Mouse (Mus musculus) limb, embryonic 13.5 days (tissue): ENCODE results near the gene Lsamp. TPM values are rescaled to one million over a fixed set of nuclear protein-coding genes. Genes with fewer than 3 reads are reported as not detected.

ENCODE experiments used
- ATAC-seq: fragments of 200-750 bp; cut with Nextera tagmentation; 2 replicates; pipeline ENCODE4 v1.8.0; 2017; ENCODE audit warnings: low read depth, moderate number of reproducible peaks, moderate TSS enrichment; ENCODE audit not compliant: low FRiP score
- H3K27ac ChIP-seq: fragments of 300-500 bp; sonication (generic); 2 replicates; pipeline ENCODE4 v1.5.1; 2015; ENCODE audit warnings: inconsistent platforms, mild to moderate bottlenecking, moderate library complexity
- H3K27me3 ChIP-seq: fragments of 300-500 bp; sonication (generic); 2 replicates; pipeline ENCODE4 v1.6.1; 2015; ENCODE audit warnings: mild to moderate bottlenecking, inconsistent platforms
- H3K36me3 ChIP-seq: fragments of 300-500 bp; sonication (generic); 2 replicates; pipeline ENCODE4 v1.6.1; 2015; ENCODE audit warnings: inconsistent platforms, mild to moderate bottlenecking, moderate library complexity
- H3K4me1 ChIP-seq: fragments of 300-500 bp; sonication (generic); 2 replicates; pipeline ENCODE4 v1.6.1; 2015; ENCODE audit warnings: inconsistent platforms
- H3K4me2 ChIP-seq: fragments of 300-500 bp; sonication (generic); replicated peaks from 2 replicates; pipeline ENCODE4 v1.6.1; 2015; ENCODE audit warnings: inconsistent platforms, mild to moderate bottlenecking, moderate library complexity
- H3K4me3 ChIP-seq: fragments of 300-500 bp; sonication (generic); 2 replicates; pipeline ENCODE4 v1.5.1; 2015; ENCODE audit warnings: moderate library complexity, mild to moderate bottlenecking, inconsistent platforms
- H3K9ac ChIP-seq: fragments of 300-500 bp; sonication (generic); 2 replicates; pipeline ENCODE4 v1.6.1; 2015; ENCODE audit warnings: mild to moderate bottlenecking, inconsistent platforms
- H3K9me3 ChIP-seq: fragments of 300-500 bp; sonication (generic); 2 replicates; pipeline ENCODE4 v1.6.1; 2016; ENCODE audit warnings: inconsistent platforms
- WGBS: fragments of 180-500 bp; shearing (Covaris S2); methylation state at CpG from one replicate; pipeline ENCODE4 v1.1.7; 2015; 5-methylcytosine and 5-hydroxymethylcytosine counted together
- polyA plus RNA-seq: library from polyadenylated mRNA; unstranded; fragments of >200 nt; fragmentation: Nextera tagmentation; extraction: Ambion mirVana; gene quantifications from 2 replicates; pipeline ENCODE4 v1.2.1, GENCODE M21; 2015

Lsamp gene
- polyA plus RNA-seq, 1 experiment from 2014 or later: 11.3 TPM

GRCm38 (mm10) chr16:41787146-41787545, 1803.0 kb downstream of the Lsamp start:
- peak; percentile 51; the same call in 1 of the 2 replicates for ATAC-seq
- Histone ChIP-seq H3K9ac (no peak overlapping the region), H3K4me3 (no peak overlapping the region), H3K4me2 (no peak overlapping the region), H3K4me1 (0 out of 2 replicates have a peak, but pooled peaks cover 5% of the 10 kb centered on the region), H3K36me3 (no peaks in the 10 kb centered on the region), H3K9me3 (no peaks in the 10 kb centered on the region), H3K27me3 (no peaks in the 10 kb centered on the region), H3K27ac (no peak overlapping the region)
- 11% methylated on average over 1 of the region's 1 CpGs for WGBS

GRCm38 (mm10) chr16:41790016-41790415, 1805.9 kb downstream of the Lsamp start:
- no peak overlapping the region for H3K4me2 ChIP-seq
- no peak overlapping the region for H3K27ac ChIP-seq
- H3K36me3 ChIP-seq: no peaks in the 10 kb centered on the region
- no peaks in the 10 kb centered on the region for H3K27me3 ChIP-seq
- 87% methylated on average over 2 of the region's 2 CpGs for WGBS
- ATAC-seq: no peak
- H3K9ac ChIP-seq: no peak overlapping the region
- no peaks in the 10 kb centered on the region for H3K9me3 ChIP-seq
- no peak overlapping the region for H3K4me3 ChIP-seq
- 0 out of 2 replicates have a peak, but pooled peaks cover 5% of the 10 kb centered on the region for H3K4me1 ChIP-seq

DNA sequence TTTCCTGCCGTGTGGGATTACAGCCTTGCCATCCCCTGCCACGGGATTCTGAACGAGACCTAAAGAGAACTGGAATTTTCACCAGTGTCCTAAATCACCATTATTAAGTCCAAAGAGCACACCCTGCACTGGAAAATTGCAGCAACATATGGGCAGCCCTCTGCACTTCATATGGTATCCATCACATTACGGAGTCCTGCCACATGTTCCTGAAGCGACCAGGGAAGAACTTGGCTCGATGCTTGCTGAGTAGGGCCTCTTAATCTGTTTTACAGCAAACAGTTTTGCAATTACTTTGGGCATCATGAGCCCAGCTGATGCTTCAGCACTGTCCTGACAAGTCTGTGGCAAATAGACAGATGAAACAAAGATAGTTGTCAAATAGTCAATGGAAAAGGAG, 1836.2 kb downstream of the Lsamp start:
- peak; percentile 73 for ATAC-seq
- Histone ChIP-seq H3K9me3 (no peaks in the 10 kb centered on the region), H3K27me3 (no peaks in the 10 kb centered on the region), H3K9ac (no peak overlapping the region), H3K27ac (no peak overlapping the region), H3K36me3 (no peaks in the 10 kb centered on the region), H3K4me3 (no peak overlapping the region), H3K4me2 (no peak overlapping the region), H3K4me1 (no peaks in the 10 kb centered on the region)
- 38% methylated on average over 6 of the region's 6 CpGs for WGBS

- WGBS: 51% methylated on average over 5 of the region's 5 CpGs
- H3K36me3 ChIP-seq: no peaks in the 10 kb centered on the region
- H3K27me3 ChIP-seq: no peaks in the 10 kb centered on the region
- 0 out of 2 replicates have a peak, but pooled peaks cover 4% of the 10 kb centered on the region for H3K4me1 ChIP-seq
- no peak overlapping the region for H3K4me3 ChIP-seq
- no peak overlapping the region for H3K27ac ChIP-seq
- H3K9me3 ChIP-seq: no peaks in the 10 kb centered on the region
- no peak overlapping the region for H3K9ac ChIP-seq
- no peak overlapping the region for H3K4me2 ChIP-seq
- peak; percentile 24; the same call in 1 of the 2 replicates for ATAC-seq
Measured at GRCm38 (mm10) chr16:41826899-41827604, 1842.9 kb downstream of the Lsamp start.

DNA sequence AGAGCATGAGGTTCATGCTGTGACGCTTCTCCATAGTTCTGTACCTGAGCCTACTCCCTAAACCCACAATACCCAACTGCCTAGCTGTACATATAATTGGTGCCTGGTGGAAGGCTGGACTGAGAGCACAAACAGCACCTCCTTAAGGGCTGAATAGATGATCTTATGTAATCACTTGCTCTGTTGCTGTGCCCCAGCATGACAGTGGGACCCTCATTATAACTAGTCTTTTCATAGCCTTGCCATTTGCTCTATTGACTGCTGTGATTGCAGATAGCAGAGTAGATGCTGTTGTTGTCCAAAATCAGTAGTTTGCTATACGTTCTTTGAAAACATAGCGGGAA, 1843.4 kb downstream of the Lsamp start:
- Histone ChIP-seq H3K27ac (no peak overlapping the region), H3K4me1 (0 out of 2 replicates have a peak, but pooled peaks cover 4% of the 10 kb centered on the region), H3K9me3 (no peaks in the 10 kb centered on the region), H3K4me3 (no peak overlapping the region), H3K36me3 (no peaks in the 10 kb centered on the region), H3K9ac (no peak overlapping the region), H3K27me3 (no peaks in the 10 kb centered on the region), H3K4me2 (no peak overlapping the region)
- no peak for ATAC-seq
- 81% methylated on average over 3 of the region's 3 CpGs for WGBS

- WGBS: 76% methylated on average over 3 of the region's 3 CpGs
- no peak overlapping the region for H3K4me2 ChIP-seq
- H3K36me3 ChIP-seq: no peaks in the 10 kb centered on the region
- no peak overlapping the region for H3K9ac ChIP-seq
- H3K27ac ChIP-seq: no peak overlapping the region
- H3K4me1 ChIP-seq: no peaks in the 10 kb centered on the region
- no peaks in the 10 kb centered on the region for H3K27me3 ChIP-seq
- no peak overlapping the region for H3K4me3 ChIP-seq
- no peaks in the 10 kb centered on the region for H3K9me3 ChIP-seq
- no peak for ATAC-seq
Measured at GRCm38 (mm10) chr16:41834637-41835036, 1850.5 kb downstream of the Lsamp start.

- no peaks in the 10 kb centered on the region for H3K36me3 ChIP-seq
- no peaks in the 10 kb centered on the region for H3K9me3 ChIP-seq
- 56% methylated on average over 6 of the region's 6 CpGs for WGBS
- ATAC-seq: no peak
- no peaks in the 10 kb centered on the region for H3K4me1 ChIP-seq
- H3K9ac ChIP-seq: no peak overlapping the region
- no peak overlapping the region for H3K4me2 ChIP-seq
- H3K27ac ChIP-seq: no peak overlapping the region
- H3K4me3 ChIP-seq: no peak overlapping the region
- H3K27me3 ChIP-seq: no peaks in the 10 kb centered on the region
Measured at GRCm38 (mm10) chr16:41835745-41836144, 1851.6 kb downstream of the Lsamp start.

GRCm38 (mm10) chr16:41839751-41840404, 1855.7 kb downstream of the Lsamp start:
- Histone ChIP-seq H3K4me1 (no peaks in the 10 kb centered on the region), H3K9me3 (no peaks in the 10 kb centered on the region), H3K36me3 (no peaks in the 10 kb centered on the region), H3K27ac (no peak overlapping the region), H3K4me2 (no peak overlapping the region), H3K4me3 (no peak overlapping the region), H3K9ac (no peak overlapping the region), H3K27me3 (no peaks in the 10 kb centered on the region)
- no peak for ATAC-seq
- WGBS: 82% methylated on average over 2 of the region's 2 CpGs

- H3K9me3 ChIP-seq: no peaks in the 10 kb centered on the region
- WGBS: 90% methylated on average over 6 of the region's 6 CpGs
- H3K4me1 ChIP-seq: no peaks in the 10 kb centered on the region
- no peak overlapping the region for H3K4me3 ChIP-seq
- H3K27me3 ChIP-seq: no peaks in the 10 kb centered on the region
- no peak for ATAC-seq
- no peak overlapping the region for H3K27ac ChIP-seq
- H3K36me3 ChIP-seq: no peaks in the 10 kb centered on the region
- no peak overlapping the region for H3K9ac ChIP-seq
- H3K4me2 ChIP-seq: no peak overlapping the region
Measured at GRCm38 (mm10) chr16:41846903-41847302, 1862.7 kb downstream of the Lsamp start.

GRCm38 (mm10) chr16:41871917-41872593, 1887.9 kb downstream of the Lsamp start:
- H3K4me1 ChIP-seq: no peaks in the 10 kb centered on the region
- no peaks in the 10 kb centered on the region for H3K36me3 ChIP-seq
- H3K27me3 ChIP-seq: no peaks in the 10 kb centered on the region
- H3K27ac ChIP-seq: no peak overlapping the region
- ATAC-seq: no peak
- no peaks in the 10 kb centered on the region for H3K9me3 ChIP-seq
- no peak overlapping the region for H3K4me2 ChIP-seq
- no peak overlapping the region for H3K9ac ChIP-seq
- H3K4me3 ChIP-seq: no peak overlapping the region
- WGBS: 85% methylated on average over 6 of the region's 6 CpGs

GRCm38 (mm10) chr16:41888546-41889165, 1904.5 kb downstream of the Lsamp start:
- Histone ChIP-seq H3K27ac (no peak overlapping the region), H3K4me2 (no peak overlapping the region), H3K9ac (no peak overlapping the region), H3K9me3 (no peaks in the 10 kb centered on the region), H3K36me3 (no peaks in the 10 kb centered on the region), H3K27me3 (no peaks in the 10 kb centered on the region), H3K4me3 (no peak overlapping the region), H3K4me1 (no peaks in the 10 kb centered on the region)
- ATAC-seq: no peak
- WGBS: 84% methylated on average over 16 of the region's 16 CpGs

GRCm38 (mm10) chr16:41900783-41901182, 1916.6 kb downstream of the Lsamp start:
- Histone ChIP-seq H3K36me3 (no peaks in the 10 kb centered on the region), H3K4me2 (no peak overlapping the region), H3K9me3 (no peaks in the 10 kb centered on the region), H3K27me3 (no peaks in the 10 kb centered on the region), H3K4me3 (no peak overlapping the region), H3K9ac (no peak overlapping the region), H3K27ac (no peak overlapping the region), H3K4me1 (no peaks in the 10 kb centered on the region)
- no peak for ATAC-seq
- 58% methylated on average over 2 of the region's 2 CpGs for WGBS
